Mouse (Mus musculus) CH12.LX (cell line): ENCODE data around the gene Mprip. TPM values are rescaled to one million over a fixed set of nuclear protein-coding genes. Genes with fewer than 3 reads are reported as not detected.
A peak's percentile ranks its signal among the peaks of the same experiment; 100 is the strongest.

ENCODE experiments used
- DNase-seq: peaks from one replicate; pipeline ENCODE4 v3.0.0-alpha.2; 2013; ENCODE audit errors: extremely low read depth
- H3K27ac ChIP-seq: 2 replicates; pipeline ENCODE4 v1.5.1; 2012; ENCODE audit warnings: low read depth, mild to moderate bottlenecking, control low read depth, moderate library complexity; ENCODE audit not compliant: insufficient read depth
- H3K27me3 ChIP-seq: replicated peaks from 2 replicates; pipeline ENCODE3; 2012; ENCODE audit warnings: inconsistent platforms
- H3K36me3 ChIP-seq, 2 experiments: replicated peaks in 1 of 2; 2 replicates each; pipeline versions ENCODE3 to v1.6.1; 2012; ENCODE audit warnings: inconsistent platforms in 1 of 2, low read length in 1 of 2, mild to moderate bottlenecking in 1 of 2, mixed read lengths in 1 of 2, moderate library complexity in 1 of 2; ENCODE audit not compliant: control insufficient read depth in 1 of 2, insufficient read depth in 1 of 2
- H3K4me1 ChIP-seq, 2 experiments: 2 replicates each; pipeline ENCODE4 v1.6.1; 2012; ENCODE audit warnings: inconsistent platforms in 1 of 2, moderate library complexity in 1 of 2; ENCODE audit not compliant: insufficient read depth in 2 of 2, control insufficient read depth in 1 of 2
- H3K4me2 ChIP-seq: 2 replicates; pipeline ENCODE4 v1.6.1; 2012; ENCODE audit warnings: low read depth, mild to moderate bottlenecking, control low read depth; ENCODE audit not compliant: poor library complexity, insufficient read depth, severe bottlenecking
- H3K4me3 ChIP-seq, 3 experiments: fragments of 150-350 bp in 1 of 3; sonication (generic) in 1 of 3; replicated peaks in 1 of 3; 2 replicates each; pipeline versions ENCODE3 to v1.5.1; 2011 to 2012; ENCODE audit warnings: low read depth in 2 of 3, low read length in 2 of 3, mild to moderate bottlenecking in 2 of 3, moderate library complexity in 2 of 3, control low read depth in 1 of 3, improper control_type of control experiment in 1 of 3, inconsistent platforms in 1 of 3, mixed read lengths in 1 of 3; ENCODE audit not compliant: poor library complexity in 1 of 3
- H3K79me2 ChIP-seq: replicated peaks from 2 replicates; pipeline ENCODE4 v1.6.1; 2012; ENCODE audit warnings: mild to moderate bottlenecking, moderate library complexity; ENCODE audit not compliant: control insufficient read depth, poor library complexity, insufficient read depth, severe bottlenecking; ENCODE audit errors: extremely low read depth
- H3K9ac ChIP-seq: 2 replicates; pipeline ENCODE4 v1.6.1; 2012; ENCODE audit warnings: low read depth, mild to moderate bottlenecking, control low read depth, moderate library complexity; ENCODE audit not compliant: insufficient read depth
- H3K9me3 ChIP-seq: replicated peaks from 2 replicates; pipeline ENCODE3; 2012; ENCODE audit warnings: low read length, inconsistent platforms, mixed read lengths
- BHLHE40 ChIP-seq: IDR thresholded peaks from 2 replicates; pipeline ENCODE4 v1.6.1; 2011; ENCODE audit warnings: mild to moderate bottlenecking, low read depth, low read length, improper control_type of control experiment
- CHD1 ChIP-seq: IDR thresholded peaks from 2 replicates; pipeline ENCODE4 v1.6.1; 2012; ENCODE audit warnings: low read depth, low read length, improper control_type of control experiment, inconsistent platforms
- CHD2 ChIP-seq: IDR thresholded peaks from 2 replicates; pipeline ENCODE4 v1.6.1; 2011; ENCODE audit warnings: low read length, improper control_type of control experiment
- CTCF ChIP-seq, 2 experiments: IDR thresholded peaks in 1 of 2; conservative IDR thresholded peaks in 1 of 2; 2 replicates each; pipeline ENCODE4 v1.5.1; 2011 to 2012; ENCODE audit warnings: low read depth in 2 of 2, low read length in 2 of 2, improper control_type of control experiment in 1 of 2, inconsistent platforms in 1 of 2, mild to moderate bottlenecking in 1 of 2, moderate library complexity in 1 of 2
- E2F4 ChIP-seq: IDR thresholded peaks from 2 replicates; pipeline ENCODE4 v1.6.1; 2011; ENCODE audit warnings: low read depth, low read length, improper control_type of control experiment; ENCODE audit not compliant: insufficient replicate concordance
- ELF1 ChIP-seq: IDR thresholded peaks from 2 replicates; pipeline ENCODE4 v1.6.1; 2014; ENCODE audit warnings: low read depth, mild to moderate bottlenecking, inconsistent platforms, low read length, improper control_type of control experiment
- EP300 ChIP-seq: IDR thresholded peaks from 2 replicates; pipeline ENCODE4 v1.6.1; 2011; ENCODE audit warnings: low read length, improper control_type of control experiment
- ETS1 ChIP-seq: conservative IDR thresholded peaks from 2 replicates; pipeline ENCODE4 v1.6.1; 2012; ENCODE audit warnings: low read depth, mild to moderate bottlenecking, inconsistent platforms, low read length, improper control_type of control experiment, moderate library complexity
- GABPA ChIP-seq: IDR thresholded peaks from 2 replicates; pipeline ENCODE4 v1.6.1; 2012; ENCODE audit warnings: low read depth, low read length, improper control_type of control experiment, inconsistent platforms; ENCODE audit not compliant: insufficient replicate concordance
- HCFC1 ChIP-seq: IDR thresholded peaks from 2 replicates; pipeline ENCODE4 v1.6.1; 2012; ENCODE audit warnings: low read depth, mild to moderate bottlenecking, inconsistent platforms, low read length, improper control_type of control experiment
- IRF4 ChIP-seq: IDR thresholded peaks from 2 replicates; pipeline ENCODE4 v1.6.1; 2014; ENCODE audit warnings: low read depth, mild to moderate bottlenecking, inconsistent platforms, low read length, improper control_type of control experiment
- JUN ChIP-seq: IDR thresholded peaks from 2 replicates; pipeline ENCODE4 v1.6.1; 2011; ENCODE audit warnings: low read depth, mild to moderate bottlenecking, low read length, improper control_type of control experiment, moderate library complexity; ENCODE audit not compliant: insufficient read depth
- JUND ChIP-seq: conservative IDR thresholded peaks from 2 replicates; pipeline ENCODE4 v1.6.1; 2011; ENCODE audit warnings: low read depth, low read length, improper control_type of control experiment
- KAT2A ChIP-seq: IDR thresholded peaks from 2 replicates; pipeline ENCODE4 v1.6.1; 2012; ENCODE audit warnings: low read length, improper control_type of control experiment, inconsistent platforms; ENCODE audit not compliant: insufficient replicate concordance
- MAFK ChIP-seq: IDR thresholded peaks from 2 replicates; pipeline ENCODE4 v1.6.1; 2011; ENCODE audit warnings: low read length, improper control_type of control experiment; ENCODE audit not compliant: insufficient replicate concordance
- MAX ChIP-seq: IDR thresholded peaks from 2 replicates; pipeline ENCODE4 v1.6.1; 2011; ENCODE audit warnings: low read length, improper control_type of control experiment
- MAZ ChIP-seq: IDR thresholded peaks from 2 replicates; pipeline ENCODE4 v1.6.1; 2012; ENCODE audit warnings: low read depth, mild to moderate bottlenecking, inconsistent platforms, low read length, improper control_type of control experiment, moderate library complexity
- MEF2A ChIP-seq: IDR thresholded peaks from 2 replicates; pipeline ENCODE4 v1.6.1; 2014; ENCODE audit warnings: low read depth, mild to moderate bottlenecking, inconsistent platforms, low read length, improper control_type of control experiment, borderline replicate concordance
- MXI1 ChIP-seq: IDR thresholded peaks from 2 replicates; pipeline ENCODE4 v1.6.1; 2011; ENCODE audit warnings: mild to moderate bottlenecking, low read depth, low read length, improper control_type of control experiment
- MYC ChIP-seq: IDR thresholded peaks from 2 replicates; pipeline ENCODE4 v1.6.1; 2011; ENCODE audit warnings: low read depth, mild to moderate bottlenecking, improper control_type of control experiment, low read length
- NELFE ChIP-seq: IDR thresholded peaks from 2 replicates; pipeline ENCODE4 v1.6.1; 2011; ENCODE audit warnings: low read depth, low read length, improper control_type of control experiment
- NRF1 ChIP-seq: IDR thresholded peaks from 2 replicates; pipeline ENCODE4 v1.6.1; 2014; ENCODE audit warnings: low read depth, mild to moderate bottlenecking, inconsistent platforms, low read length, improper control_type of control experiment, moderate library complexity
- PAX5 ChIP-seq: IDR thresholded peaks from 2 replicates; pipeline ENCODE4 v1.6.1; 2012; ENCODE audit warnings: low read length, inconsistent platforms, mixed read lengths
- POLR2A ChIP-seq: IDR thresholded peaks from 2 replicates; pipeline ENCODE4 v1.6.1; 2011; ENCODE audit warnings: low read depth, mild to moderate bottlenecking, improper control_type of control experiment, low read length
- POLR2AphosphoS2 ChIP-seq: IDR thresholded peaks from 2 replicates; pipeline ENCODE4 v1.6.1; 2011; ENCODE audit warnings: low read depth, low read length, improper control_type of control experiment
- RAD21 ChIP-seq: IDR thresholded peaks from 2 replicates; pipeline ENCODE4 v1.6.1; 2011; ENCODE audit warnings: low read depth, mild to moderate bottlenecking, low read length, improper control_type of control experiment, moderate library complexity
- RCOR1 ChIP-seq: conservative IDR thresholded peaks from 2 replicates; pipeline ENCODE4 v1.6.1; 2012; ENCODE audit warnings: low read depth, mild to moderate bottlenecking, inconsistent platforms, low read length, improper control_type of control experiment
- SIN3A ChIP-seq: IDR thresholded peaks from 2 replicates; pipeline ENCODE4 v1.6.1; 2012; ENCODE audit warnings: low read length, improper control_type of control experiment, inconsistent platforms
- SMC3 ChIP-seq: IDR thresholded peaks from 2 replicates; pipeline ENCODE4 v1.6.1; 2011; ENCODE audit warnings: low read depth, low read length, improper control_type of control experiment
- TBP ChIP-seq: conservative IDR thresholded peaks from 2 replicates; pipeline ENCODE4 v1.6.1; 2011; ENCODE audit warnings: low read depth, low read length, improper control_type of control experiment
- TCF12 ChIP-seq: IDR thresholded peaks from 2 replicates; pipeline ENCODE4 v1.6.1; 2014; ENCODE audit warnings: low read depth, mild to moderate bottlenecking, inconsistent platforms, low read length, improper control_type of control experiment
- UBTF ChIP-seq: IDR thresholded peaks from 2 replicates; pipeline ENCODE4 v1.6.1; 2012; ENCODE audit warnings: low read depth, mild to moderate bottlenecking, inconsistent platforms, low read length, improper control_type of control experiment, moderate library complexity
- USF1 ChIP-seq: IDR thresholded peaks from 2 replicates; pipeline ENCODE4 v1.6.1; 2014; ENCODE audit warnings: low read depth, mild to moderate bottlenecking, inconsistent platforms, low read length, improper control_type of control experiment
- USF2 ChIP-seq: conservative IDR thresholded peaks from 2 replicates; pipeline ENCODE4 v1.6.1; 2011; ENCODE audit warnings: low read depth, low read length, improper control_type of control experiment
- ZC3H11A ChIP-seq: IDR thresholded peaks from 2 replicates; pipeline ENCODE4 v1.6.1; 2012; ENCODE audit warnings: low read depth, mild to moderate bottlenecking, inconsistent platforms, low read length, improper control_type of control experiment
- ZKSCAN1 ChIP-seq: IDR thresholded peaks from 2 replicates; pipeline ENCODE4 v1.6.1; 2012; ENCODE audit warnings: low read depth, inconsistent platforms, low read length, improper control_type of control experiment, borderline replicate concordance
- ZMIZ1 ChIP-seq: IDR thresholded peaks from 2 replicates; pipeline ENCODE4 v1.6.1; 2012; ENCODE audit warnings: low read depth, mild to moderate bottlenecking, inconsistent platforms, low read length, improper control_type of control experiment
- ZNF384 ChIP-seq: IDR thresholded peaks from 2 replicates; pipeline ENCODE4 v1.6.1; 2012; ENCODE audit warnings: low read depth, low read length, improper control_type of control experiment, inconsistent platforms
- dilution Hi-C: fragments of 300-500 bp; cut with MboI; formaldehyde crosslinking; loops from 2 replicates; pipeline ENCODE4 v1.14.3; 2020; ENCODE audit warnings: low sequenced_read_pairs; ENCODE audit not compliant: extremely low pct_unique_long_range_greater_than_20kb, extremely low pct_ligation_motif_present
- in situ Hi-C: fragments of 300-500 bp; cut with MboI; formaldehyde crosslinking; loops from 3 replicates; pipeline ENCODE4 v1.14.3; 2019; ENCODE audit warnings: low sequenced_read_pairs, low pct_ligation_motif_present, low pct_unique_long_range_greater_than_20kb, mixed read lengths
- polyA plus RNA-seq: library from polyadenylated mRNA; unstranded; fragments of >175 nt; gene quantifications from 2 replicates; pipeline ENCODE4 v1.2.1, GENCODE M21; 2012; ENCODE audit warnings: low read depth; ENCODE audit not compliant: insufficient read length
- total RNA-seq, 2 experiments: library from RNA; depleted of rRNA; stranded (reverse); fragments of 300-350 nt in 1 of 2; fragments of >200 nt in 1 of 2; gene quantifications; 2 replicates each; pipeline ENCODE4 v1.2.3; 2012 to 2014

The Mprip gene
- total and polyA plus RNA-seq, 3 experiments = 50.6 to 59.5 (median 56.4) TPM

- Histone ChIP-seq H3K9ac (peak overlapping the region; percentile 67), H3K27me3 (peaks cover 13% of the 10 kb centered on the region), H3K36me3 (peaks cover 0 to 4% of the 10 kb centered on the region in 2 experiments)
- no peak; the same call in 1 of the 2 replicates for TF ChIP-seq MXI1
- TF ChIP-seq CHD2 = peak; percentile 90
- peak; percentile 64 for TF ChIP-seq ELF1
- TF ChIP-seq MAZ = no peak
- TF ChIP-seq ZC3H11A = no peak
- no peak for TF ChIP-seq GABPA
- 0 out of 2 replicates have a peak, but pooled peaks have one; percentile 52 for TF ChIP-seq KAT2A
- TF ChIP-seq ETS1 = no peak
- no peak; the same call in 1 of the 2 replicates for TF ChIP-seq BHLHE40
- TF ChIP-seq JUN = no peak
- TF ChIP-seq MAX = no peak
- no peak for TF ChIP-seq CHD1
- no peak for TF ChIP-seq USF2
- no peak for TF ChIP-seq ZKSCAN1
- TF ChIP-seq JUND = no peak
- TF ChIP-seq POLR2AphosphoS2 = no peak
- no peak for TF ChIP-seq NELFE
- peak; percentile 67 for TF ChIP-seq TCF12
- TF ChIP-seq TBP = no peak
- no peak for TF ChIP-seq SIN3A
- TF ChIP-seq ZNF384 = no peak
- TF ChIP-seq CTCF (conservative IDR thresholded peaks at IDR 0.05 in 1 of 2, IDR thresholded peaks at IDR 0.05 in 1 of 2; ENCODE audit: low read depth in 2 of 2, low read length in 2 of 2) = no peak
- no peak for TF ChIP-seq RCOR1
- peak; percentile 42; the same call in 1 of the 2 replicates for TF ChIP-seq HCFC1
- no peak for TF ChIP-seq PAX5
- TF ChIP-seq MAFK = no peak
- peak; percentile 52 for TF ChIP-seq IRF4
- no peak for TF ChIP-seq E2F4
- peak; percentile 83 for TF ChIP-seq UBTF
- TF ChIP-seq MYC = no peak
- no peak for TF ChIP-seq RAD21
- no peak; the same call in 1 of the 2 replicates for TF ChIP-seq MEF2A
- no peak for TF ChIP-seq EP300
- peak; percentile 68 for TF ChIP-seq NRF1
- peak; percentile 56; the same call in 1 of the 2 replicates for TF ChIP-seq POLR2A
- TF ChIP-seq SMC3 = no peak
- TF ChIP-seq USF1 = no peak
- peak; percentile 47; the same call in 1 of the 2 replicates for TF ChIP-seq ZMIZ1
- TF ChIP-seq, all 38 proteins: peak for 10
- dilution Hi-C loops (no loop called here), in situ Hi-C loops (no loop called here)
- Histone ChIP-seq H3K27ac (no peak overlapping the region), H3K79me2 (peaks cover 7% of the 10 kb centered on the region; the same call in 1 of the 2 replicates), H3K4me2 (peak overlapping the region; percentile 86), H3K9me3 (no peaks in the 10 kb centered on the region), H3K4me3 (peak overlapping the region; percentile 61 to 76 (median 73)), H3K4me1 (peaks cover 10 to 34% of the 10 kb centered on the region in 2 experiments)
- peak; percentile 86 for DNase-seq
Measured at GRCm38 (mm10) chr11:59662249-59662788, 1.2 kb downstream of the Mprip start.
